Mouse (Mus musculus) liver, adult 10 weeks (tissue): ENCODE data around the gene 4930447C04Rik. TPM values are rescaled to one million over a fixed set of nuclear protein-coding genes. Genes with fewer than 3 reads are reported as not detected.

Experiments used
- polyA plus RNA-seq: library from polyadenylated mRNA; stranded (reverse); fragments of 350-450 nt; fragmentation: Illumina TruSeq; extraction: RNeasy Lipid Tissue Mini Kit (QIAGEN cat#74804); gene quantifications from one replicate; pipeline ENCODE4 v1.2.3, GENCODE M21; 2014; ENCODE audit warnings: low read depth, low replicate concordance

The 4930447C04Rik gene
- polyA plus RNA-seq, result not detected

DNA sequence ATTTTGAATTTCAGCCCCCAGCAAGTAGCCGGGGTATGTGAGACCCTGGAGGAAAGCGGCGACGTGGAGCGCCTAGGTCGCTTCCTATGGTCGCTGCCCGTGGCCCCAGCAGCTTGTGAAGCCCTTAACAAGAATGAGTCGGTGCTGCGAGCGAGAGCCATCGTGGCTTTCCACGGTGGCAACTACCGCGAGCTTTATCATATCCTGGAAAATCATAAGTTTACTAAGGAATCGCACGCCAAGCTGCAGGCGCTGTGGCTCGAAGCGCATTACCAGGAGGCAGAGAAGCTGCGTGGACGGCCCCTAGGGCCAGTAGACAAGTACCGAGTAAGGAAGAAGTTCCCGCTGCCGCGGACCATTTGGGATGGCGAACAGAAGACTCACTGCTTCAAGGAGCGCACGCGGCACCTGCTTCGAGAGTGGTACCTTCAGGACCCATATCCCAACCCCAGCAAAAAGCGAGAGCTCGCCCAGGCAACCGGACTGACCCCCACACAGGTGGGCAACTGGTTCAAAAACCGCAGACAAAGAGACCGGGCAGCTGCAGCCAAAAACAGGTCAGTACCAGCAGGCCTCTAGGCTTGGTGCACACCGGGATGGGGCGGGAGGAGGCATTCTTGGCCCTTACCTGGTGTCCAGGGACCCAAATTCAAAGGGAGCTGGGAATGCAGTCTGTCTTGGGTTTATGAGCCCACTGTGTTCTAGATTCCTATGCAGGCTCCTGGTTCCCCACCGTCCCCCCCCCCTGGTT lies at the start of gene 4930447C04Rik:
Gene 4930447C04Rik (minus strand): TSS at position 704 of the 751 bp plus-strand sequence.

GRCm38 (mm10) chr12:72939616-72940015 lies 958 bp downstream of the 4930447C04Rik start, which contains the start of gene Six6:
Gene Six6, plus strand, starts transcription at chr12:72939892.

Other genes with a start within 250 kb of the 4930447C04Rik start
- 143 TPM for gene Ppm1a, start 183.3 kb downstream of the 4930447C04Rik start, polyA plus RNA-seq
- gene Six6, start 882 bp downstream of the 4930447C04Rik start, polyA plus RNA-seq, result not detected
- not detected for gene Six1, start 113.1 kb upstream of the 4930447C04Rik start, polyA plus RNA-seq
- not detected for gene Six4, start 172.7 kb upstream of the 4930447C04Rik start, polyA plus RNA-seq
- 6.8 TPM for gene Mnat1, start 182.9 kb upstream of the 4930447C04Rik start, polyA plus RNA-seq